Mouse (Mus musculus) bone marrow, adult 2 months (tissue): ENCODE measurements at regions not wholly inside any gene's neighbourhood (a gene's known extent, or its start where the extent isn't known, plus 50 kb on each side); places are given as distances from the start of the nearest gene placed in this dataset.

Experiments
- H3K27ac ChIP-seq: fragments of 200-500 bp; 2 replicates; pipeline ENCODE4 v1.5.1; 2012; ENCODE audit warnings: low read depth, mild to moderate bottlenecking, control low read depth, inconsistent platforms, low read length; ENCODE audit not compliant: control insufficient read depth, poor library complexity, insufficient read depth
- H3K4me1 ChIP-seq: fragments of 200-500 bp; 2 replicates; pipeline ENCODE4 v1.6.1; 2011; ENCODE audit warnings: low read length; ENCODE audit not compliant: control insufficient read depth, insufficient read depth
- H3K4me3 ChIP-seq: fragments of 200-500 bp; replicated peaks from 2 replicates; pipeline ENCODE3; 2011; ENCODE audit warnings: mild to moderate bottlenecking, low read depth, low read length, control low read depth; ENCODE audit not compliant: control insufficient read depth
- CTCF ChIP-seq: fragments of 200-500 bp; IDR thresholded peaks from 2 replicates; pipeline ENCODE4 v1.5.1; 2011; ENCODE audit warnings: low read length, control low read depth; ENCODE audit not compliant: control insufficient read depth, insufficient read depth
- POLR2A ChIP-seq: fragments of 200-500 bp; IDR thresholded peaks from 2 replicates; pipeline ENCODE4 v1.6.1; 2011; ENCODE audit warnings: low read depth, mild to moderate bottlenecking, control low read depth, low read length, borderline replicate concordance; ENCODE audit not compliant: control insufficient read depth
- WGBS: fragments of 180-500 bp; shearing (Covaris S2); methylation state at CpG from one replicate; pipeline ENCODE4 v1.1.7; 2018; 5-methylcytosine and 5-hydroxymethylcytosine counted together

GRCm38 (mm10) chr6:98740447-98740846 is 397.9 kb upstream of the Gm765 start:
- WGBS, result 88% methylated on average over 2 of the region's 2 CpGs
- TF ChIP-seq POLR2A, result no peak
- TF ChIP-seq CTCF, result no peak
- Histone ChIP-seq H3K4me1 (no peaks in the 10 kb centered on the region), H3K27ac (no peak overlapping the region), H3K4me3 (no peak overlapping the region)

GRCm38 (mm10) chr6:98731010-98731530 is 388.5 kb upstream of the Gm765 start:
- H3K4me3 ChIP-seq, result no peak overlapping the region
- TF ChIP-seq CTCF (no peak), POLR2A (no peak)
- no peak overlapping the region for H3K27ac ChIP-seq
- H3K4me1 ChIP-seq, result no peaks in the 10 kb centered on the region

- 40% methylated on average over 5 of the region's 5 CpGs for WGBS
- no peak for TF ChIP-seq POLR2A
- TF ChIP-seq CTCF, result no peak
- no peak overlapping the region for H3K27ac ChIP-seq
- H3K4me1 ChIP-seq, result no peaks in the 10 kb centered on the region
- no peak overlapping the region for H3K4me3 ChIP-seq
Observed at GRCm38 (mm10) chr6:98726605-98727144, 384.1 kb upstream of the Gm765 start.

GRCm38 (mm10) chr6:98704887-98705622 is 362.5 kb upstream of the Gm765 start:
- Histone ChIP-seq H3K4me1 (no peaks in the 10 kb centered on the region), H3K4me3 (no peak overlapping the region), H3K27ac (no peak overlapping the region)
- TF ChIP-seq POLR2A, result no peak
- 58% methylated on average over 14 of the region's 14 CpGs for WGBS

GRCm38 (mm10) chr6:98697571-98697970 is 355.0 kb upstream of the Gm765 start:
- 77% methylated on average over 7 of the region's 7 CpGs for WGBS
- Histone ChIP-seq H3K4me1 (no peaks in the 10 kb centered on the region), H3K27ac (no peak overlapping the region), H3K4me3 (no peak overlapping the region)
- TF ChIP-seq CTCF (no peak), POLR2A (no peak)

GRCm38 (mm10) chr6:98693411-98693810 is 350.9 kb upstream of the Gm765 start:
- no peak overlapping the region for H3K27ac ChIP-seq
- no peak overlapping the region for H3K4me3 ChIP-seq
- H3K4me1 ChIP-seq, result no peaks in the 10 kb centered on the region
- TF ChIP-seq CTCF (no peak), POLR2A (no peak)
- 76% methylated on average over 8 of the region's 8 CpGs for WGBS

GRCm38 (mm10) chr6:98690133-98690532 is 347.6 kb upstream of the Gm765 start:
- WGBS, result 80% methylated on average over 9 of the region's 9 CpGs
- TF ChIP-seq POLR2A, result no peak
- TF ChIP-seq CTCF, result no peak
- Histone ChIP-seq H3K4me3 (no peak overlapping the region), H3K27ac (no peak overlapping the region), H3K4me1 (no peaks in the 10 kb centered on the region)

GRCm38 (mm10) chr6:98689395-98689794 is 346.8 kb upstream of the Gm765 start:
- TF ChIP-seq CTCF, result no peak
- no peak for TF ChIP-seq POLR2A
- H3K4me1 ChIP-seq, result no peaks in the 10 kb centered on the region
- no peak overlapping the region for H3K4me3 ChIP-seq
- WGBS, result 69% methylated on average over 3 of the region's 3 CpGs
- H3K27ac ChIP-seq, result no peak overlapping the region

GRCm38 (mm10) chr6:98688624-98689023 is 346.1 kb upstream of the Gm765 start:
- Histone ChIP-seq H3K4me1 (no peaks in the 10 kb centered on the region), H3K27ac (no peak overlapping the region), H3K4me3 (no peak overlapping the region)
- 74% methylated on average over 2 of the region's 2 CpGs for WGBS
- TF ChIP-seq POLR2A, result no peak
- TF ChIP-seq CTCF, result no peak
